Mouse (Mus musculus) liver, adult 2 months (tissue): Measurements from ENCODE around the gene Gusb. TPM values are rescaled to one million over a fixed set of nuclear protein-coding genes. Genes with fewer than 3 reads are reported as not detected.
A peak's percentile ranks its signal among the peaks of the same experiment; 100 is the strongest.

Experiments used
- DNase-seq: peaks from one replicate; pipeline ENCODE4 v3.0.0-alpha.2; 2011; ENCODE audit warnings: low read depth, low spot score; ENCODE audit errors: extremely low read depth
- H3K27ac ChIP-seq: fragments of 200-500 bp; replicated peaks from 2 replicates; pipeline ENCODE4 v1.5.1; 2012; ENCODE audit warnings: low read depth, mild to moderate bottlenecking, control low read depth, inconsistent platforms, low read length; ENCODE audit not compliant: insufficient read depth
- H3K27me3 ChIP-seq: fragments of 200-500 bp; 2 replicates; pipeline ENCODE4 v1.6.1; 2012; ENCODE audit warnings: mild to moderate bottlenecking, moderate library complexity, low read length, inconsistent platforms; ENCODE audit not compliant: control insufficient read depth, insufficient read depth
- H3K36me3 ChIP-seq: fragments of 200-500 bp; 2 replicates; pipeline ENCODE4 v1.6.1; 2012; ENCODE audit warnings: low read length, inconsistent platforms; ENCODE audit not compliant: control insufficient read depth, insufficient read depth
- H3K4me1 ChIP-seq: fragments of 200-500 bp; 2 replicates; pipeline ENCODE4 v1.6.1; 2011; ENCODE audit warnings: low read length; ENCODE audit not compliant: control insufficient read depth, insufficient read depth
- H3K4me3 ChIP-seq: fragments of 200-500 bp; 2 replicates; pipeline ENCODE4 v1.5.1; 2011; ENCODE audit warnings: low read depth, mild to moderate bottlenecking, control low read depth, low read length, moderate library complexity; ENCODE audit not compliant: insufficient read depth
- H3K79me2 ChIP-seq: fragments of 200-500 bp; 2 replicates; pipeline ENCODE4 v1.6.1; 2012; ENCODE audit warnings: inconsistent platforms, mild to moderate bottlenecking, low read length, moderate library complexity; ENCODE audit not compliant: control insufficient read depth, insufficient read depth
- H3K9ac ChIP-seq: fragments of 200-500 bp; 2 replicates; pipeline ENCODE4 v1.6.1; 2012; ENCODE audit warnings: low read depth, mild to moderate bottlenecking, control low read depth, inconsistent platforms, low read length
- CTCF ChIP-seq: fragments of 200-500 bp; IDR thresholded peaks from 2 replicates; pipeline ENCODE4 v1.5.1; 2011; ENCODE audit warnings: low read depth, low read length, control low read depth
- POLR2A ChIP-seq: fragments of 200-500 bp; IDR thresholded peaks from 2 replicates; pipeline ENCODE4 v1.6.1; 2011; ENCODE audit warnings: low read length, control low read depth; ENCODE audit not compliant: insufficient read depth; ENCODE audit errors: extremely low read depth
- WGBS: fragments of 180-500 bp; shearing (Covaris S2); methylation state at CpG from one replicate; pipeline ENCODE4 v1.1.7; 2018; 5-methylcytosine and 5-hydroxymethylcytosine counted together
- polyA plus RNA-seq: library from polyadenylated mRNA; depleted of rRNA; stranded (reverse); fragments of >200 nt; gene quantifications from 2 replicates; pipeline ENCODE4 v1.2.3, GENCODE M21; 2012; rRNA removed
- total RNA-seq: library from RNA; depleted of rRNA; stranded (reverse); fragments of >200 nt; gene quantifications from 2 replicates; pipeline ENCODE4 v1.2.3, GENCODE M21; 2014; rRNA removed

Gusb gene
- total RNA-seq = 13.6 and 21.1 TPM in 2 replicates
- polyA plus RNA-seq = 17.6 and 18.6 TPM in 2 replicates

DNA sequence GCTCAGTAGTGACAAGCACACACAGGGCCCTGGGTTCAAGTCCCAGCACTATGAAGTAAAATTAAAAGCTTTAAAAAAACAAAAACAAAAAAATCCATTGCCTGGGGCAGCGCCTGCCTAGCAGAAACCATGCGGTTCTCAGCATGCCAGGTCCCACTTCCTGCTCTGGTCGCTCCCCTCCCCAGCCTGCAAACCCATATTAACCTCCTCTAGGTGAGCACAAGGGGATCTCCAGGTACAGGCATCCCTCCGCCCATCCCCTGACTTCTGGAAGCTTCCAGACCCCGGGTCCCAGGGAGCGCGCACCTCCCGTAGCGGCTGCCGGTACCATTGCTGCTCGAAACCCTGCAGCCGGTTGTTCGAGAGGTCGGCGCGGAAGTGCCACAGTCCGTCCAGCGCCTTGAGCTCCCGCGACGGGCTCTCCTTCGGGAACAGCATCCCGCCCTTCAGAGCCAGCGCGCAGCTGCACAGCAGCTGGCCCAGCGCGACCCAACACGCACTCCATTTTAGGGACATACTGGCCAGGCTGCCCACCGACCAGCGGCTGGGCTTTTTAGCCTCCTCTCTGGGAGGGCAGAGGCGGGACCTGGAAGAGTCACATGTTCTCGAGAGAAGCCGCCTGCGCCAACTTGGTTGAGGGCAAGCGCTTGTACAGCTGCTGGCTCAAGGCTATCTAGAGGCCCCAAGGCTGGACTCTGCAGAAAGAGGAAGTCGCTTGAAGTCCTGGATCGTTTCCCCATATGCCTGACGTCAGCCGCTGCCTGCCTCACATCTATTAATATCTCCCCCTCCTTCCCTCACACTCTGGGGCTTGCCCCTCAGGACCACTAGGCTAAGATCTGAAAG lies at the start of gene Gusb:
Gene Gusb (minus strand): TSS at position 749 of the 846 bp plus-strand sequence.
- H3K4me1 ChIP-seq = no peaks in the 10 kb centered on the region
- WGBS = 1% methylated on average over 39 of the region's 39 CpGs
- H3K27me3 ChIP-seq = no peaks in the 10 kb centered on the region
- DNase-seq = peak; percentile 75
- peak within 1 kb of the TSS; percentile 91 for H3K9ac ChIP-seq
- H3K79me2 ChIP-seq = no peaks in the 10 kb centered on the region; the same call in 1 of the 2 replicates
- H3K4me3 ChIP-seq = peak within 1 kb of the TSS; percentile 94
- H3K36me3 ChIP-seq = no peaks in the 10 kb centered on the region
- TF ChIP-seq POLR2A (peak; percentile 62), CTCF (no peak)
- H3K27ac ChIP-seq = peak within 1 kb of the TSS; percentile 56

- H3K27ac ChIP-seq = no peak overlapping the region
- no peak overlapping the region for H3K4me3 ChIP-seq
- no peaks in the 10 kb centered on the region for H3K27me3 ChIP-seq
- DNase-seq = no peak
- peaks cover 15% of the 10 kb centered on the region for H3K36me3 ChIP-seq
- H3K9ac ChIP-seq = no peak overlapping the region
- WGBS = 75% methylated on average over 5 of the region's 5 CpGs
- H3K4me1 ChIP-seq = peaks cover 6% of the 10 kb centered on the region
- TF ChIP-seq CTCF (no peak), POLR2A (no peak)
- H3K79me2 ChIP-seq = peaks cover 3% of the 10 kb centered on the region; the same call in 1 of the 2 replicates
These were observed 49.7 kb upstream of the Gusb start for GRCm38 (mm10) chr5:130052510-130052909.

DNA sequence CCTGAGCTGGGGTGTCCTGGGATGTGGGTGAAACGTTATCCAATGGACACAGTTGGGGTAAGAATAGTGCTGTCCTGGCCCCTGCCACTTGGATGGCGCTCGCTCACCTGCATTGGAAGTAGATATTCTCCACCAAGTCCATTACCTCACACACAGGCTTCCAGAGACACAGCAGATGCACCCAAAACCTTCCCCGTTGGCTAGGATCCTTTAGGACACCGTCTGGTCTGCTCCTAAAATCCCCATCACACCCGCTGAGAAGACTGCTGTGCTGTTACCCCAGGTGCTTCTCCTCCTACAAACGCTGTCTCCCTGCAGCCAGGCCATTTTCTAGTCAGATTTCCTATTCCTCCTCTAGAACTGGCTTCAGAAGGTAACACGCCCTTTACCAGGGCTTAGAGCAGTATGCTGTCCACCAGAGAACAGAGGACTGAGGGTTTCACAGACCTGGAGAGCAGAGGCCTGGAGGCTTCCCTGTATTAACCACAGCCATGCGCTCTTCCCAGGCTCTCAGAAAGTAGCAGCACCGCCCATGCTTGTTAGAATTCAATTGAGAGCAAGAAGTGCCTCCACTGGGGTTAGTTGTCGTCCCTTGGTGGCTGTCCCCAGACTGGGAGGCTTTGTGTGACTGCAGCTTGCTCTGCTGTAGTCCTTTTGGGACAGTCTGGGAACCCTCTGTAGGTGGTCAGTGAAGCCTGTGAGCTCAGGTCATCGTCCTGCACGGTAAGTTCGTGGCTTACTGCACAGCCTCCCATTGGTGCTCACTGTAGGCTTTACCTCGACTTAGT lies 48.4 kb upstream of the Gusb start:
- peaks cover 5% of the 10 kb centered on the region for H3K4me1 ChIP-seq
- no peaks in the 10 kb centered on the region for H3K27me3 ChIP-seq
- peaks cover 7% of the 10 kb centered on the region; the same call in 1 of the 2 replicates for H3K79me2 ChIP-seq
- TF ChIP-seq CTCF = no peak
- no peak for TF ChIP-seq POLR2A
- H3K27ac ChIP-seq = no peak overlapping the region
- no peak overlapping the region for H3K4me3 ChIP-seq
- H3K9ac ChIP-seq = no peak overlapping the region
- whole genome bisulfite sequencing = 92% methylated on average over 15 of the region's 15 CpGs
- H3K36me3 ChIP-seq = peaks cover 25% of the 10 kb centered on the region
- DNase-seq = no peak

DNA sequence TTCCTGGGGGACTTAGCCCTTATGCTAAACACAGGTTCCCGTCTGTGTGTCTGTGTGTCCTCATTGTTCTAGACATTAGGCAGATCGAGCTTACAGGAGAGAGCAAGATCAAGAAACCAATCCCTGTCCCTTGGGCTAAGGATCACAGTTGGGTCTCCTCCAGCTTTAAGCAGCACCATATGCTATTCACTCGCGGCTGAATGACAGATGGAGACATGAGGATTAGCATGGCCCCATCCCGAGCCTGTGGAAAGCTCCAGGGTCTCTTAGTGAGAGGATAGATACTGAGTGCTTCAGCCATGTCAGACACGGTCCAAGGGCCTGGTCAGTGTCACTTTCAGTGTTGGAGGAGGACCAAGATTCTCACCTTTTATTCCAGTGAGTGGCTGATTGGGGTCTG lies 47.6 kb upstream of the Gusb start:
- Histone ChIP-seq H3K27me3 (no peaks in the 10 kb centered on the region), H3K36me3 (peaks cover 25% of the 10 kb centered on the region), H3K79me2 (peaks cover 7% of the 10 kb centered on the region; the same call in 1 of the 2 replicates), H3K4me3 (no peak overlapping the region), H3K27ac (no peak overlapping the region), H3K9ac (no peak overlapping the region), H3K4me1 (peaks cover 7% of the 10 kb centered on the region)
- TF ChIP-seq POLR2A (no peak), CTCF (no peak)
- no peak for DNase-seq
- 89% methylated on average over 6 of the region's 6 CpGs for WGBS

DNA sequence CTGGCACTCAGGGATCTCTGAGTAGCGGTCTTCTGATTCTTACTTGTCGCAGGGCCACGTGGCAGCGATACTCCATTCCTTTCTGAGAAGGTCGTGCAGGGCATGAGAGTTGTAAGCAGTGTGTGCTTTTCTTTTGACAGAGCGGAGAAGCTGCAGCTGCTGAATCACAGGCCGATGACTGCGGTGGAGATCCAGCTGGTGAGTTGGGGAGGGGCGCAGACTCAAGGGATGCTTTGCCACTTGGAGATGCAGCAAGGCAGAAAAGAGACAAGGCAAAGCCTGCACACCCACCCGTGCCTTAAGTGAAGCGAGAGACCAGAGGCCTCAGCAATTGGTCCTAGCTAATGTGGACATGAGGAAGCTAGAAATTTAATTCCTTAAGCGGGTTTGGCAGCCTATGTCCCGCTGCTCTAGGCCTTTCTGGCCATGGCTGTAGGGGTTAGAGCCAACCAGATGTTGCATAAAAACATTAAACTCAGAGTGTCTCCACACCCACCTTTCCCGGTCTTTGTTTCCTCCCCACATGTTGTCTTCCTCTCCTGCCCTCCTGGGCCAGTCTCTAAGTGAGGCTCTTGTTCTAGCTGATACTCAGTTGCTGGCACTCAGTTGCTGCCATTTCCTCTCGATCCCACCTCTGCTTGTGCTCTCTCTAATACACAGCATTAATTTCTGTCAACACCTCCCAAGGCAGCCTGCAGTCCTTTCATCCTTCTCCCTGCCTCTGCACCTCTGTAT lies 46.1 kb upstream of the Gusb start:
- TF ChIP-seq CTCF (no peak), POLR2A (no peak)
- no peak overlapping the region for H3K4me3 ChIP-seq
- H3K4me1 ChIP-seq = peaks cover 12% of the 10 kb centered on the region
- H3K27ac ChIP-seq = no peak overlapping the region
- no peaks in the 10 kb centered on the region for H3K27me3 ChIP-seq
- peaks cover 7% of the 10 kb centered on the region; the same call in 1 of the 2 replicates for H3K79me2 ChIP-seq
- 88% methylated on average over 15 of the region's 15 CpGs for WGBS
- peaks cover 25% of the 10 kb centered on the region for H3K36me3 ChIP-seq
- H3K9ac ChIP-seq = no peak overlapping the region
- DNase-seq = no peak
